In the genomic region with DNA sequence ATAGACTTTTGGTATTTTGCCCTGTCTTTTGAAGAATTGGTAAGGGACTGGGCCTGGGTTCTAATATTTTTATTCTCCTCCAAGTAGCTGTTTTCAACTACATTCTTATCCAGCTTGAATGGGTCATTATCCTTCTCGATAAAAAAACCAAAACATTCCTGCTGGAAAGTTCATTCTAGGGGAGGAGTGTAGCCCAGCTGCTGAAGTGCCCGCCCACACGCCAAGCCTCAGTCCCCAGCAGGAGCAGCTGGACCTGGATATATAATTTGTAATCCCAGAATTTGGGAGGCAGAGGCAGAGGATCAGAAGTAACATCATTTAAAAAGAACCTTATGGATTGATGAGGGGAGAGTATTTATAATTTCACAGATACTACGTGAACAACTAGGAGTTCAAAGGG, we compare ENCODE assay signal across 25 mouse cellular contexts. TPM values are rescaled to one million over a fixed set of nuclear protein-coding genes. Genes with fewer than 3 reads are reported as not detected.
A peak's percentile ranks its signal among the peaks of the same experiment; 100 is the strongest.
DNase-seq lines count a peak whose midpoint lies in the region; ATAC-seq and TF ChIP-seq lines count a peak whose summit lies in the region.
"Had no signal": no experiment of that assay in that cellular context is flagged by ENCODE, and none has a peak within 500 bp of the region (broad histone marks: within the 10 kb centered on the region; RNA-seq: fewer than 3 reads in every experiment).

No protein-coding gene starts in this region.

- H3K36me3 ChIP-seq in kidney, postnatal 0 days (ENCODE audit: insufficient read depth, low read length), result no peaks in the 10 kb centered on the region
- no peaks in the 10 kb centered on the region for H3K36me3 ChIP-seq in kidney, embryonic 15.5 days
- no peaks in the 10 kb centered on the region for H3K36me3 ChIP-seq in myocyte (ENCODE audit: control insufficient read depth, insufficient read depth)
- H3K36me3 ChIP-seq: embryonic facial prominence, embryonic 10.5 days; embryonic facial prominence, embryonic 13.5 days; forebrain, embryonic 12.5 days; forebrain, embryonic 15.5 days had no signal

- 50% methylated on average over 4 of the region's 4 CpGs for WGBS in kidney, postnatal 0 days
- WGBS in kidney, embryonic 15.5 days, result 53% methylated on average over 4 of the region's 4 CpGs
- WGBS in lung, adult 2 months, result 68% methylated on average over 4 of the region's 4 CpGs

- no peak overlapping the region for H3K9ac ChIP-seq in kidney, postnatal 0 days (ENCODE audit: low read depth, low read length)
- H3K9ac ChIP-seq in kidney, embryonic 15.5 days, result no peak overlapping the region
- H3K9ac ChIP-seq: embryonic facial prominence, embryonic 13.5 days; forebrain, embryonic 12.5 days; forebrain, embryonic 15.5 days; hindbrain, embryonic 14.5 days had no signal

- no peak overlapping the region for H3K27ac ChIP-seq in kidney, postnatal 0 days
- H3K27ac ChIP-seq in kidney, embryonic 15.5 days, result no peak overlapping the region
- H3K27ac ChIP-seq: embryonic facial prominence, embryonic 10.5 days; embryonic facial prominence, embryonic 13.5 days; forebrain, embryonic 12.5 days; forebrain, embryonic 15.5 days; heart, adult 2 months; hindbrain, embryonic 14.5 days; hindbrain, postnatal 0 days had no signal

- peak; percentile 64 for DNase-seq in kidney, postnatal 0 days (ENCODE audit: low spot score)
- DNase-seq in lung, postnatal 10 days, result peak; percentile 36
- DNase-seq in lung, adult 2 months, result no peak
- DNase-seq: adrenal gland, adult 8-10 months; adrenal gland, postnatal 25 days; cerebellum, adult 11-12 months; cerebellum, adult 8-10 months; cerebellum, postnatal 10 days; cerebellum, postnatal 36 days; embryo, embryonic 11 days; gastrocnemius, postnatal 25 days; heart, adult 2 months; heart, postnatal 36 days had no signal

- no peaks in the 10 kb centered on the region for H3K4me1 ChIP-seq in kidney, postnatal 0 days (replicated peaks; ENCODE audit: insufficient read depth, low read length)
- H3K4me1 ChIP-seq in kidney, embryonic 15.5 days, result no peaks in the 10 kb centered on the region
- no peaks in the 10 kb centered on the region for H3K4me1 ChIP-seq in lung, adult 2 months (ENCODE audit: control insufficient read depth, insufficient read depth, low read length)
- H3K4me1 ChIP-seq: embryonic facial prominence, embryonic 10.5 days; embryonic facial prominence, embryonic 13.5 days; forebrain, embryonic 12.5 days; forebrain, embryonic 15.5 days had no signal

- no peaks in the 10 kb centered on the region for H3K9me3 ChIP-seq in kidney, postnatal 0 days (replicated peaks; ENCODE audit: low read length)
- no peaks in the 10 kb centered on the region for H3K9me3 ChIP-seq in kidney, embryonic 15.5 days (replicated peaks)
- H3K9me3 ChIP-seq: embryonic facial prominence, embryonic 10.5 days; embryonic facial prominence, embryonic 13.5 days; forebrain, embryonic 12.5 days; forebrain, embryonic 15.5 days had no signal

- no peak overlapping the region for H3K4me3 ChIP-seq in kidney, postnatal 0 days (replicated peaks; ENCODE audit: low read depth, low read length)
- H3K4me3 ChIP-seq in kidney, embryonic 15.5 days (replicated peaks), result no peak overlapping the region
- H3K4me3 ChIP-seq in lung, adult 2 months (replicated peaks; ENCODE audit: extremely low read depth, low read depth, low read length), result no peak overlapping the region
- H3K4me3 ChIP-seq in myocyte, result no peak overlapping the region
- H3K4me3 ChIP-seq: embryonic facial prominence, embryonic 10.5 days; embryonic facial prominence, embryonic 13.5 days; erythroblast, embryonic 14.5 days; forebrain, embryonic 12.5 days; forebrain, embryonic 15.5 days; heart, adult 2 months had no signal

- H3ac ChIP-seq in myocyte (ENCODE audit: control insufficient read depth, insufficient read length), result no peak overlapping the region

- ATAC-seq in kidney, postnatal 0 days (replicated peaks; ENCODE audit: low FRiP score, low read depth), result no peak
- no peak for ATAC-seq in kidney, embryonic 15.5 days (replicated peaks; ENCODE audit: low FRiP score)
- no peak for ATAC-seq in inflammation-experienced regulatory T-cells, adult 6 months
- ATAC-seq: activated CD4-positive, CD25-positive, alpha-beta regulatory T cell, adult 4 months; forebrain, embryonic 15.5 days; hindbrain, postnatal 0 days had no signal

- no peaks in the 10 kb centered on the region for H3K27me3 ChIP-seq in kidney, postnatal 0 days (ENCODE audit: insufficient read depth, low read length)
- H3K27me3 ChIP-seq in kidney, embryonic 15.5 days, result no peaks in the 10 kb centered on the region
- H3K27me3 ChIP-seq in myocyte (ENCODE audit: control insufficient read depth, insufficient read depth, insufficient read length), result no peaks in the 10 kb centered on the region
- H3K27me3 ChIP-seq: embryonic facial prominence, embryonic 13.5 days; forebrain, embryonic 12.5 days; forebrain, embryonic 15.5 days had no signal

- H3K4me2 ChIP-seq in kidney, postnatal 0 days (ENCODE audit: low read length), result no peak overlapping the region
- H3K4me2 ChIP-seq in kidney, embryonic 15.5 days, result no peak overlapping the region
- no peak overlapping the region for H3K4me2 ChIP-seq in myocyte (ENCODE audit: low read depth)
- H3K4me2 ChIP-seq: embryonic facial prominence, embryonic 13.5 days; forebrain, embryonic 12.5 days; forebrain, embryonic 15.5 days; heart, embryonic 11.5 days; hindbrain, embryonic 14.5 days had no signal

- TF ChIP-seq POLR2A in lung, adult 2 months (IDR thresholded peaks at IDR 0.05; ENCODE audit: borderline replicate concordance, extremely low read depth, low read depth, low read length), result no peak
- TF ChIP-seq POLR2A in myocyte (IDR thresholded peaks at IDR 0.05; ENCODE audit: insufficient read length, low read depth), result no peak

- no peak for TF ChIP-seq CTCF in kidney, postnatal 0 days (IDR thresholded peaks at IDR 0.05; ENCODE audit: low read depth)
- TF ChIP-seq CTCF in lung, adult 2 months (IDR thresholded peaks at IDR 0.05; ENCODE audit: insufficient read depth, low read length), result no peak

- H3K79me2 ChIP-seq in myocyte (ENCODE audit: control insufficient read depth, insufficient read depth), result no peaks in the 10 kb centered on the region

TF ChIP-seq in myocyte, 11 proteins besides CTCF, POLR2A, EP300 and RAD21:
- TF ChIP-seq TCF3 (IDR thresholded peaks at IDR 0.05; ENCODE audit: insufficient read length, low read depth) (no peak), MYOD1 (IDR thresholded peaks at IDR 0.05; ENCODE audit: control insufficient read depth in 1 of 3, insufficient read length in 2 of 3, low read depth in 2 of 3) (peak in 2 of 3 experiments; percentile 48 to 52)

RNA-seq across cellular contexts. Expression of a gene that starts 16.1 kb away (rescaled TPM):
- polyA plus RNA-seq in kidney, postnatal 0 days (2015; fragmentation: Nextera tagmentation; extraction: Ambion mirVana), result 6.4 and 7.1 TPM in 2 replicates
- polyA plus RNA-seq in kidney, embryonic 15.5 days (2015; fragmentation: Nextera tagmentation; extraction: Ambion mirVana), result 6.0 and 6.9 TPM in 2 replicates
- polyA plus RNA-seq in lung, adult 2 months (2012; rRNA removed), result 2.0 and 3.2 TPM in 2 replicates
- polyA plus RNA-seq in myocyte (2012; fragmentation: generic; extraction: Trizol), result 4.7 TPM
- 10 to 100 TPM in 1 of 3 experiments, 1 to 10 TPM in 2; 6.2 to 16.6 (median 8.1) TPM for polyA plus RNA-seq in inflammation-experienced regulatory T-cells, adult 6 months (2017; shearing (Covaris generic))

RNA-seq across cellular contexts. Expression of a gene that starts 19.3 kb away (rescaled TPM):
- polyA plus RNA-seq in kidney, postnatal 0 days (2015; fragmentation: Nextera tagmentation; extraction: Ambion mirVana), result 1.0 and 1.6 TPM in 2 replicates
- polyA plus RNA-seq in kidney, embryonic 15.5 days (2015; fragmentation: Nextera tagmentation; extraction: Ambion mirVana), result 1.7 and 2.9 TPM in 2 replicates
- polyA plus RNA-seq in lung, adult 2 months (2012; rRNA removed), result 0.41 and 0.53 TPM in 2 replicates
- polyA plus RNA-seq in myocyte (2012; fragmentation: generic; extraction: Trizol), result not detected
- polyA plus RNA-seq in inflammation-experienced regulatory T-cells, adult 6 months (2017; shearing (Covaris generic)), result 1 to 10 TPM in 2 of 3 experiments, not detected in 1; 4.9 to 5.1 TPM
- polyA plus RNA-seq: erythroblast, embryonic 14.5 days; heart, adult 2 months had no signal

RNA-seq across cellular contexts. Expression of a gene that starts 26.9 kb away (rescaled TPM):
- polyA plus RNA-seq in kidney, postnatal 0 days (2015; fragmentation: Nextera tagmentation; extraction: Ambion mirVana), result 24.8 and 28.4 TPM in 2 replicates
- polyA plus RNA-seq in kidney, embryonic 15.5 days (2015; fragmentation: Nextera tagmentation; extraction: Ambion mirVana), result 18.2 and 20.0 TPM in 2 replicates
- 31.9 and 36.4 TPM in 2 replicates for polyA plus RNA-seq in lung, adult 2 months (2012; rRNA removed)
- polyA plus RNA-seq in myocyte (2012; fragmentation: generic; extraction: Trizol), result 10.5 TPM
- polyA plus RNA-seq in inflammation-experienced regulatory T-cells, adult 6 months (2017; shearing (Covaris generic)), result 10 to 100 TPM in 2 of 3 experiments, 1 to 10 TPM in 1; 5.9 to 20.1 (median 14.8) TPM

RNA-seq across cellular contexts. Expression of a gene that starts 39.6 kb away (rescaled TPM):
- polyA plus RNA-seq in kidney, postnatal 0 days (2015; fragmentation: Nextera tagmentation; extraction: Ambion mirVana), result 128 and 133 TPM in 2 replicates
- 145 and 164 TPM in 2 replicates for polyA plus RNA-seq in kidney, embryonic 15.5 days (2015; fragmentation: Nextera tagmentation; extraction: Ambion mirVana)
- 18.7 and 20.3 TPM in 2 replicates for polyA plus RNA-seq in lung, adult 2 months (2012; rRNA removed)
- polyA plus RNA-seq in myocyte (2012; fragmentation: generic; extraction: Trizol), result 38.0 TPM
- 10 to 100 TPM; 60.1 to 83.1 (median 71.9) TPM for polyA plus RNA-seq in inflammation-experienced regulatory T-cells, adult 6 months (2017; shearing (Covaris generic))
